Mouse (Mus musculus) MEL (cell line): ENCODE data around the gene H2-Q1. TPM values are rescaled to one million over a fixed set of nuclear protein-coding genes. Genes with fewer than 3 reads are reported as not detected.
"Not testable (repeated sequence)": the region's sequence is repeated elsewhere in the genome, so short reads cannot be mapped to it uniquely, and the experiment has no call there.

Experiments used
- DNase-seq: peaks from one replicate; pipeline ENCODE4 v3.0.0; 2011; ENCODE audit warnings: low read depth, low spot score
- H3K27ac ChIP-seq: 2 replicates; pipeline ENCODE4 v1.5.1; 2012; ENCODE audit warnings: low read depth, mild to moderate bottlenecking, control low read depth, low read length, moderate library complexity; ENCODE audit not compliant: control insufficient read depth
- H3K27me3 ChIP-seq, 2 experiments: fragments of 150-350 bp in 1 of 2; sonication (generic) in 1 of 2; 2 replicates each; pipeline ENCODE4 v1.6.1; 2012; ENCODE audit warnings: low read length in 2 of 2, mild to moderate bottlenecking in 2 of 2, improper control_type of control experiment in 1 of 2, moderate library complexity in 1 of 2; ENCODE audit not compliant: insufficient read depth in 2 of 2, control insufficient read depth in 1 of 2
- H3K36me3 ChIP-seq, 2 experiments: 2 replicates each; pipeline ENCODE4 v1.6.1; 2012 to 2014; ENCODE audit warnings: low read length in 2 of 2, improper control_type of control experiment in 1 of 2, inconsistent platforms in 1 of 2, mild to moderate bottlenecking in 1 of 2; ENCODE audit not compliant: insufficient read depth in 2 of 2, control insufficient read depth in 1 of 2
- H3K4me1 ChIP-seq, 2 experiments: fragments of 150-350 bp in 1 of 2; sonication (generic) in 1 of 2; 2 replicates each; pipeline ENCODE4 v1.6.1; 2012; ENCODE audit warnings: low read length in 2 of 2, improper control_type of control experiment in 1 of 2, mild to moderate bottlenecking in 1 of 2; ENCODE audit not compliant: insufficient read depth in 2 of 2, control insufficient read depth in 1 of 2
- H3K4me3 ChIP-seq, 2 experiments: fragments of 150-350 bp in 1 of 2; sonication (generic) in 1 of 2; 2 replicates each; pipeline ENCODE4 v1.5.1; 2012; ENCODE audit warnings: low read depth in 2 of 2, low read length in 2 of 2, mild to moderate bottlenecking in 2 of 2, moderate library complexity in 2 of 2, control low read depth in 1 of 2, improper control_type of control experiment in 1 of 2; ENCODE audit not compliant: control insufficient read depth in 1 of 2, insufficient read depth in 1 of 2
- H3K79me2 ChIP-seq: 2 replicates; pipeline ENCODE4 v1.6.1; 2012; ENCODE audit warnings: mild to moderate bottlenecking, low read length, moderate library complexity; ENCODE audit not compliant: control insufficient read depth, poor library complexity, insufficient read depth
- H3K9ac ChIP-seq: 2 replicates; pipeline ENCODE4 v1.6.1; 2012; ENCODE audit warnings: low read depth, mild to moderate bottlenecking, control low read depth, low read length, moderate library complexity; ENCODE audit not compliant: control insufficient read depth, poor library complexity, severe bottlenecking
- H3K9me3 ChIP-seq: fragments of 150-350 bp; sonication (generic); replicated peaks from 2 replicates; pipeline ENCODE4 v1.6.1; 2012; ENCODE audit warnings: mild to moderate bottlenecking, low read length, improper control_type of control experiment, moderate library complexity; ENCODE audit not compliant: insufficient read depth
- CHD1 ChIP-seq: IDR thresholded peaks from 2 replicates; pipeline ENCODE4 v1.6.1; 2012; ENCODE audit warnings: low read depth, mild to moderate bottlenecking, inconsistent platforms, low read length, improper control_type of control experiment
- CTCF ChIP-seq, 3 experiments: IDR thresholded peaks in 2 of 3; conservative IDR thresholded peaks in 1 of 3; 2 replicates each; pipeline ENCODE4 v1.5.1; 2011 to 2012; ENCODE audit warnings: low read length in 3 of 3, low read depth in 2 of 3, mild to moderate bottlenecking in 2 of 3, improper control_type of control experiment in 1 of 3, inconsistent platforms in 1 of 3, mixed read lengths in 1 of 3, moderate library complexity in 1 of 3; ENCODE audit not compliant: control insufficient read depth in 1 of 3, insufficient read depth in 1 of 3, poor library complexity in 1 of 3, severe bottlenecking in 1 of 3
- GATA1 ChIP-seq: IDR thresholded peaks from 2 replicates; pipeline ENCODE4 v1.6.1; 2011; ENCODE audit warnings: low read depth, low read length, improper control_type of control experiment
- MAX ChIP-seq: IDR thresholded peaks from 2 replicates; pipeline ENCODE4 v1.6.1; 2011; ENCODE audit warnings: low read length, improper control_type of control experiment
- NRF1 ChIP-seq: IDR thresholded peaks from 2 replicates; pipeline ENCODE4 v1.6.1; 2014; ENCODE audit warnings: low read depth, mild to moderate bottlenecking, inconsistent platforms, low read length, improper control_type of control experiment, moderate library complexity; ENCODE audit not compliant: poor library complexity, insufficient read depth, severe bottlenecking
- TCF12 ChIP-seq: IDR thresholded peaks from 2 replicates; pipeline ENCODE4 v1.6.1; 2014; ENCODE audit warnings: low read depth, mild to moderate bottlenecking, inconsistent platforms, low read length, improper control_type of control experiment, moderate library complexity
- USF2 ChIP-seq, 2 experiments: IDR thresholded peaks; 2 replicates each; pipeline ENCODE4 v1.6.1; 2011 to 2012; ENCODE audit warnings: improper control_type of control experiment in 2 of 2, low read length in 2 of 2, borderline replicate concordance in 1 of 2, inconsistent platforms in 1 of 2, low read depth in 1 of 2, mild to moderate bottlenecking in 1 of 2; ENCODE audit not compliant: insufficient read depth in 1 of 2
- ZC3H11A ChIP-seq: IDR thresholded peaks from 2 replicates; pipeline ENCODE4 v1.6.1; 2012; ENCODE audit warnings: low read depth, mild to moderate bottlenecking, inconsistent platforms, low read length, improper control_type of control experiment
- ZNF384 ChIP-seq: IDR thresholded peaks from 2 replicates; pipeline ENCODE4 v1.6.1; 2012; ENCODE audit warnings: low read depth, mild to moderate bottlenecking, inconsistent platforms, low read length, improper control_type of control experiment
- polyA plus RNA-seq, 2 experiments: library from polyadenylated mRNA; stranded (reverse) in 1 of 2; unstranded in 1 of 2; fragments of >175 nt in 1 of 2; fragments of >200 nt in 1 of 2; gene quantifications; 2 replicates each; pipeline versions ENCODE4 v1.2.1 to v1.2.4; 2012; ENCODE audit warnings: low replicate concordance in 2 of 2, low read depth in 1 of 2; ENCODE audit not compliant: insufficient read length in 2 of 2, insufficient read depth in 1 of 2, missing spikeins in 1 of 2
- total RNA-seq: library from RNA; depleted of rRNA; stranded (reverse); fragments of 300-350 nt; gene quantifications from 2 replicates; pipeline ENCODE4 v1.2.3, GENCODE M21; 2012

H2-Q1 gene
- total and polyA plus RNA-seq, 3 experiments, result 0.52 to 1.7 TPM; not detected in 1

DNA sequence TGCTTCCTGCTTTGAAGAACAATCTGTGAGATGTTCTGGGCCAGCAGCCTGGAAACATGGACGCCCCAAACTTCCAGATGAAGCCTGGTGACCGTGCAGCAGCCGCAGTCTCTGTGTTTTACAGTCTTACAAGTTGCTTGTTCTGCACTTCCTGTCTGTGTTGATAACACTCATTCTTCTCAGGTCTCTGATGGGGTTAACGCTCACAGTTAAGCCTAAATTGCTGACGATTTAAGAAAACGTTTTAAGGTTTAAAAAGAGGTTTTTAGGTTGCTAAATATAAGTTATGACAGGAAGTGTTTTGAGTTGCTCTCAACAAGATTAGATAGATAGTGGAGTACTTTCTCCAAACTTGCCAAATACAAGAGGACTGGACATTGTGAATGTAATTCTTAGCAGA, 33.1 kb downstream of the H2-Q1 start:
- H3K4me1 ChIP-seq, H3K79me2 ChIP-seq, H3K4me3 ChIP-seq, H3K9me3 ChIP-seq, H3K27ac ChIP-seq, H3K36me3 ChIP-seq, DNase-seq, H3K9ac ChIP-seq, H3K27me3 ChIP-seq: not testable (repeated sequence)

DNA sequence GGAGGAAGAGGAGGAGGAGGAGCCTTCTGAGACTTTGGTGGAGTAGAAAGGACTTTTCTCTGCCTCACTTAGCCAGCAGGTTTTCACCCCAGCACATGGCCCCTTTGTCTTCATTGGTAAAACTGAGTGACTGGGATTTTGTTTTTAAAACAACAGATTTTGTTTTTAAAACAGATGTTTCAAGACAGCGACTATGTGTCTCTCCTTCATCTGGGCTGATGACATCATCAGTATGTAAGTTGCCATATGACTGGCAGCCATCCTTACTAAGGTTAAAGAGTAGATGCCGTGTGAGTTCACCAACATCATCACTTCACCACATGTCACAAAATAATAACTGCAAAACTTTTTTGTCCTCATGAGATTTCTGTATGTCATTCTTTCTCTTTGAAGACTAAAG, 33.9 kb downstream of the H2-Q1 start:
- no peaks in the 10 kb centered on the region for H3K4me1 ChIP-seq
- no peaks in the 10 kb centered on the region for H3K9me3 ChIP-seq
- H3K4me3 ChIP-seq, result no peak overlapping the region
- H3K79me2 ChIP-seq, result no peaks in the 10 kb centered on the region
- no peaks in the 10 kb centered on the region for H3K36me3 ChIP-seq
- H3K9ac ChIP-seq, result no peak overlapping the region
- no peak for DNase-seq
- TF ChIP-seq TCF12 (no peak), MAX (no peak), NRF1 (no peak), CHD1 (no peak), CTCF (IDR thresholded peaks at IDR 0.05 in 2 of 3, conservative IDR thresholded peaks at IDR 0.05 in 1 of 3; ENCODE audit: control insufficient read depth in 1 of 3, insufficient read depth in 1 of 3, low read depth in 2 of 3, low read length in 3 of 3, poor library complexity in 1 of 3, severe bottlenecking in 1 of 3) (no peak), ZNF384 (no peak), GATA1 (no peak)
- H3K27me3 ChIP-seq, result no peaks in the 10 kb centered on the region
- H3K27ac ChIP-seq, result no peak overlapping the region

DNA sequence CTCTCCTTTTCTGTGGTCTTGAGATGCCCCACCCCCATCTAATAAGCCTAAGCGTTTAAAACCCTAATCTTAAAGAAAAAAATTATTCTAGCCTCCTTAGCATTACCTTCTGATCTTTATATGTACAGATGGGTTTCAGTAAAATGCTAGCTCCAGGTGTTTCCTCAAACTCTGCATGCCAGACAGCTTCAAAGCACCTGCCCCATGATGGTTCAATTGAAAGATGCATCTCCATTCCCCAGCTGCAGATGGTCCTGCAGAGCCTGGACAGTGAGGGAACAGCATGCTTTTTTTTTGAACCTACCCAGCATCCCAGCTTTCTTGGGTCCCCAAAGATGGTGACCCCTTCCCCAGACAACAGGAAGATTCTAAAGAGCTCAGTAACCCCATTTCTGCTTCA, 36.9 kb downstream of the H2-Q1 start:
- no peak overlapping the region for H3K4me3 ChIP-seq
- no peak overlapping the region for H3K27ac ChIP-seq
- no peak overlapping the region for H3K9ac ChIP-seq
- H3K36me3 ChIP-seq, result no peaks in the 10 kb centered on the region
- TF ChIP-seq USF2 (IDR thresholded peaks at IDR 0.05; ENCODE audit: borderline replicate concordance in 1 of 2, insufficient read depth in 1 of 2, low read depth in 1 of 2, low read length in 2 of 2), result no peak
- TF ChIP-seq NRF1, result no peak
- TF ChIP-seq ZC3H11A, result no peak
- H3K4me1 ChIP-seq, result no peaks in the 10 kb centered on the region
- DNase-seq, result no peak
- no peaks in the 10 kb centered on the region for H3K79me2 ChIP-seq
- H3K27me3 ChIP-seq, result no peaks in the 10 kb centered on the region
- H3K9me3 ChIP-seq, result no peaks in the 10 kb centered on the region
